Mouse (Mus musculus): ENCODE data around the gene Syngr4.

DNA sequence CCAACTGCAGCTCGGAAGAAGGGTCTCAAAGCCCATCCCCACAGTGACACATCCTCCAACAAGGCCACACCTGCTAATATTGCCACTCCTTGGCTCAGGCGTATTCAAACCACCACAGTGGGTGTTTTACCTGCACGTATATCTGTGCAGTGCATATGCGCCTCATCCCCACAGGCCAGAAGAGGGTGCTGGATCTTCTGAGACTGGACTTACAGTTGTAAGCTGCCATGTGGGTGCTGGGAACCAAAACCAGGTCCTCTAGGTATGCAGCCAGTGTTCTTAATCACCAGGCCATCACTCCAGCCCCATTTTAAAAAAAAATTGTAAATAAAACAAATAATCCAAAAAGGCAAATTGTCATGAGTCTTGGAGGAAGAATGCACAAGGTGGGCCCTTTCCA, 16.0 kb downstream of the Syngr4 start:
- TF ChIP-seq POLR2A (IDR thresholded peaks at IDR 0.05; ENCODE audit: insufficient read length, low read depth): no peak
- TF ChIP-seq E2F4 (IDR thresholded peaks at IDR 0.05; ENCODE audit: insufficient read depth): no peak
- TF ChIP-seq CEBPB (IDR thresholded peaks at IDR 0.05; ENCODE audit: insufficient read depth, poor library complexity, severe bottlenecking): no peak
- no peak for TF ChIP-seq MYOD1 (IDR thresholded peaks at IDR 0.05; ENCODE audit: control insufficient read depth in 1 of 3, insufficient read length in 2 of 3, low read depth in 2 of 3)
- TF ChIP-seq MAX (IDR thresholded peaks at IDR 0.05; ENCODE audit: low read depth): no peak
- TF ChIP-seq USF1 (IDR thresholded peaks at IDR 0.05; ENCODE audit: low read depth): no peak
- no peak for TF ChIP-seq REST (IDR thresholded peaks at IDR 0.05; ENCODE audit: insufficient read depth, insufficient read length)
